Mouse (Mus musculus) frontal cortex, adult 2 months (tissue): ENCODE measurements at regions not wholly inside any gene's neighbourhood (a gene's known extent, or its start where the extent isn't known, plus 50 kb on each side); places are given as distances from the start of the nearest gene placed in this dataset.
"Not testable (repeated sequence)": the region's sequence is repeated elsewhere in the genome, so short reads cannot be mapped to it uniquely, and the experiment has no call there.

ENCODE experiments used
- DNase-seq, 2 experiments: peaks; one replicate each; pipeline ENCODE4 v3.0.0; 2022; ENCODE audit warnings: low spot score in 1 of 2; ENCODE audit errors: extremely low spot score in 1 of 2

- DNase-seq: not testable (repeated sequence)
Measured at GRCm38 (mm10) chr14:14478159-14478558, 77.1 kb downstream of the Olfr721-ps1 start.

GRCm38 (mm10) chr14:14481840-14482239 lies 80.7 kb downstream of the Olfr721-ps1 start:
- DNase-seq: peak; percentile 3 to 75

- peak in 1 of 2 experiments; percentile 5 for DNase-seq
Measured at GRCm38 (mm10) chr14:14486356-14486755, 85.3 kb downstream of the Olfr721-ps1 start.

GRCm38 (mm10) chr14:14490501-14490900 lies 89.4 kb downstream of the Olfr721-ps1 start:
- DNase-seq: no peak

GRCm38 (mm10) chr14:14492041-14492440 lies 90.9 kb downstream of the Olfr721-ps1 start:
- no peak for DNase-seq

GRCm38 (mm10) chr14:14511927-14512326 lies 110.8 kb downstream of the Olfr721-ps1 start:
- DNase-seq: no peak

GRCm38 (mm10) chr14:14513056-14513455 lies 112.0 kb downstream of the Olfr721-ps1 start:
- DNase-seq: no peak

GRCm38 (mm10) chr14:14513498-14513897 lies 112.4 kb downstream of the Olfr721-ps1 start:
- no peak for DNase-seq

- peak in 1 of 2 experiments; percentile 7 for DNase-seq
Measured at GRCm38 (mm10) chr14:14514440-14515172, 113.5 kb downstream of the Olfr721-ps1 start.

- no peak for DNase-seq
Measured at GRCm38 (mm10) chr14:14515363-14515762, 114.3 kb downstream of the Olfr721-ps1 start.

GRCm38 (mm10) chr14:14515918-14516317 lies 114.8 kb downstream of the Olfr721-ps1 start:
- no peak for DNase-seq

GRCm38 (mm10) chr14:14518027-14518426 lies 116.9 kb downstream of the Olfr721-ps1 start:
- no peak for DNase-seq

GRCm38 (mm10) chr14:14518841-14519240 lies 117.7 kb downstream of the Olfr721-ps1 start:
- peak in 1 of 2 experiments; percentile 11 for DNase-seq

- peak in 1 of 2 experiments; percentile 19 for DNase-seq
Measured at GRCm38 (mm10) chr14:14520195-14520594, 119.1 kb downstream of the Olfr721-ps1 start.

- DNase-seq: not testable (repeated sequence)
Measured at GRCm38 (mm10) chr14:14521331-14521730, 120.2 kb downstream of the Olfr721-ps1 start.

GRCm38 (mm10) chr14:14525225-14525624 lies 124.1 kb downstream of the Olfr721-ps1 start:
- DNase-seq: no peak

GRCm38 (mm10) chr14:14528437-14528836 lies 127.3 kb downstream of the Olfr721-ps1 start:
- DNase-seq: no peak

GRCm38 (mm10) chr14:14541206-14541605 lies 140.1 kb downstream of the Olfr721-ps1 start:
- no peak for DNase-seq

GRCm38 (mm10) chr14:14541705-14542104 lies 140.6 kb downstream of the Olfr721-ps1 start:
- DNase-seq: no peak

- DNase-seq: no peak
Measured at GRCm38 (mm10) chr14:14544236-14544635, 143.1 kb downstream of the Olfr721-ps1 start.

GRCm38 (mm10) chr14:14552201-14552600 lies 149.9 kb upstream of the Slc4a7 start:
- no peak for DNase-seq

- no peak for DNase-seq
Measured at GRCm38 (mm10) chr14:14574851-14575250, 127.2 kb upstream of the Slc4a7 start.
